ENCODE assay signal across 11 mouse cellular contexts in the genomic region with DNA sequence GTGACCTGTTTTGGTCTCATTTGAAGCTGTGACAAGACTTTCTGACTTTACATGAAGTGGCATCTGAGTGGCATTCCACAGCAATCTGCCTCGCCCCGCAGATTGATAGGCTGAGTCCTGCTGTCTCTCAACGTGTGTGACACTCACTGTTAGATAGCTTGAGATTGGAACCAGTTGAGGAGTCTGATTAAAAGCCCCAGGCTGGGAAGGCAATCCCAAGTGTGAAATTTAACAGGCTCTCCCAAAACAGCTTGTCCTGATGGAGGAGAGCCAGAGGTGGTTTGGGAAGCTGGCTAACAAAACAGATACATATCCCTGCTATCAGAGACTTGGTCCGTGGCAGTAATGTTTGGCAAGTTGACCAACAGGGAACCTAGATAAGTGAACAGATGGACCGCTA. TPM values are rescaled to one million over a fixed set of nuclear protein-coding genes. Genes with fewer than 3 reads are reported as not detected.
DNase-seq lines count a peak whose midpoint lies in the region; ATAC-seq and TF ChIP-seq lines count a peak whose summit lies in the region.
"Had no signal": no experiment of that assay in that cellular context is flagged by ENCODE, and none has a peak within 500 bp of the region (broad histone marks: within the 10 kb centered on the region; RNA-seq: fewer than 3 reads in every experiment).

No protein-coding gene starts in this region.

- H3K4me1 ChIP-seq in forebrain, postnatal 0 days (ENCODE audit: insufficient read depth): no peaks in the 10 kb centered on the region; the same call in 1 of the 2 replicates
- H3K4me1 ChIP-seq in heart, postnatal 0 days (ENCODE audit: control insufficient read depth, insufficient read depth): peaks cover 15% of the 10 kb centered on the region; the same call in 1 of the 2 replicates
- H3K4me1 ChIP-seq: liver, embryonic 13.5 days had no signal

- peak; percentile 28 to 50 for DNase-seq in cerebellum, postnatal 14 days
- DNase-seq in cerebellum, adult 18-20 months: no peak
- DNase-seq in left cerebral cortex, postnatal 14 days (ENCODE audit: low spot score in 2 of 2): peak; percentile 23 to 43
- no peak for DNase-seq in left cerebral cortex, adult 18-20 months (ENCODE audit: low spot score in 2 of 2)
- peak; percentile 60 for DNase-seq in forebrain, postnatal 0 days
- DNase-seq in heart, postnatal 0 days (ENCODE audit: low spot score): no peak
- no peak for DNase-seq in thymus, postnatal 36 days
- no peak for DNase-seq in ovary, postnatal 36 days (ENCODE audit: low spot score)
- DNase-seq: cerebellum, postnatal 25 days; kidney, postnatal 25 days; liver, embryonic 13.5 days had no signal

- no peak for TF ChIP-seq EP300 in heart, postnatal 0 days (IDR thresholded peaks at IDR 0.05; ENCODE audit: low read depth)

- intact Hi-C loops in left cerebral cortex, postnatal 14 days (cut with DNase I): no loop called here

- 51% methylated on average over 5 of the region's 5 CpGs for WGBS in forebrain, postnatal 0 days
- WGBS in heart, postnatal 0 days: 7% methylated on average over 5 of the region's 5 CpGs

- H3K27ac ChIP-seq in forebrain, postnatal 0 days (ENCODE audit: low read depth, low read length): no peak overlapping the region
- peak overlapping the region; percentile 87 for H3K27ac ChIP-seq in heart, postnatal 0 days (ENCODE audit: low read depth)
- H3K27ac ChIP-seq: liver, embryonic 13.5 days had no signal

- no peak overlapping the region for H3K4me3 ChIP-seq in forebrain, postnatal 0 days (ENCODE audit: low read depth, low read length)
- no peak overlapping the region for H3K4me3 ChIP-seq in heart, postnatal 0 days (ENCODE audit: low read depth, low read length)
- H3K4me3 ChIP-seq: liver, embryonic 13.5 days had no signal

- no peak for TF ChIP-seq CTCF in forebrain, postnatal 0 days (IDR thresholded peaks at IDR 0.05; ENCODE audit: low read depth)
- no peak for TF ChIP-seq CTCF in heart, postnatal 0 days (IDR thresholded peaks at IDR 0.05; ENCODE audit: low read depth)

- no peaks in the 10 kb centered on the region for H3K27me3 ChIP-seq in forebrain, postnatal 0 days (ENCODE audit: insufficient read depth, low read length)
- no peaks in the 10 kb centered on the region for H3K27me3 ChIP-seq in heart, postnatal 0 days (ENCODE audit: control insufficient read depth, insufficient read depth, low read length)
- H3K27me3 ChIP-seq: liver, embryonic 13.5 days had no signal

- H3K9ac ChIP-seq in forebrain, postnatal 0 days: no peak overlapping the region
- H3K9ac ChIP-seq in heart, postnatal 0 days (replicated peaks; ENCODE audit: low read depth, low read length): no peak overlapping the region
- H3K9ac ChIP-seq: liver, embryonic 13.5 days had no signal

- no peaks in the 10 kb centered on the region for H3K36me3 ChIP-seq in forebrain, postnatal 0 days (ENCODE audit: insufficient read depth)
- peaks cover 17% of the 10 kb centered on the region for H3K36me3 ChIP-seq in heart, postnatal 0 days (replicated peaks; ENCODE audit: control insufficient read depth, insufficient read depth, low read length)
- H3K36me3 ChIP-seq: liver, embryonic 13.5 days had no signal

- H3K9me3 ChIP-seq in forebrain, postnatal 0 days (ENCODE audit: low read length): no peaks in the 10 kb centered on the region
- H3K9me3 ChIP-seq in heart, postnatal 0 days (replicated peaks; ENCODE audit: control insufficient read depth, low read length): no peaks in the 10 kb centered on the region
- H3K9me3 ChIP-seq: liver, embryonic 13.5 days had no signal

- ATAC-seq in forebrain, postnatal 0 days: peak; percentile 85
- peak; percentile 59 for ATAC-seq in heart, postnatal 0 days (ENCODE audit: insufficient read depth, low read depth)

- H3K4me2 ChIP-seq in forebrain, postnatal 0 days (ENCODE audit: low read depth): no peak overlapping the region
- H3K4me2 ChIP-seq in heart, postnatal 0 days (ENCODE audit: low read depth, low read length): peak overlapping the region; percentile 47
- H3K4me2 ChIP-seq: liver, embryonic 13.5 days had no signal

RNA-seq across cellular contexts. Expression of gene Cap2, which starts 21.6 kb away (rescaled TPM):
- total RNA-seq in left cerebral cortex, postnatal 14 days (2021): 100 to 1,000 TPM; 170 to 199 TPM
- 100 to 1,000 TPM; 265 to 282 TPM for total RNA-seq in left cerebral cortex, adult 18-20 months (2021)
- total RNA-seq in forebrain, postnatal 0 days (2014; rRNA removed): 16.5 and 19.7 TPM in 2 replicates
- 9.9 and 14.6 TPM in 2 replicates for polyA plus RNA-seq in forebrain, postnatal 0 days (2015; fragmentation: Nextera tagmentation; extraction: Ambion mirVana)
- 182 and 257 TPM in 2 replicates for total RNA-seq in heart, postnatal 0 days (2014; rRNA removed; ENCODE audit: low replicate concordance)
- 144 and 146 TPM in 2 replicates for polyA plus RNA-seq in heart, postnatal 0 days (2015; fragmentation: Nextera tagmentation; extraction: Ambion mirVana)

Comparison
In these comparisons a context has a peak if more than half of its experiments do, and no peak if none do; other contexts are left out.
1. DNase-seq: peak in cerebellum, postnatal 14 days (2 of 2), left cerebral cortex, postnatal 14 days (2 of 2) and forebrain, postnatal 0 days (single experiment); none in cerebellum, adult 18-20 months (0 of 2), left cerebral cortex, adult 18-20 months (0 of 2), heart, postnatal 0 days (single experiment), thymus, postnatal 36 days (0 of 2) and ovary, postnatal 36 days (single experiment).